Mouse (Mus musculus) liver, postnatal 0 days (tissue): Measurements from ENCODE around the gene Patl2.

ENCODE experiments used
- CTCF ChIP-seq: sonication (generic); IDR thresholded peaks from 2 replicates; pipeline ENCODE4 v1.5.1; 2016; ENCODE audit warnings: antibody characterized with exemption, low read depth
- EP300 ChIP-seq: IDR thresholded peaks from 2 replicates; pipeline ENCODE4 v1.6.1; 2016; ENCODE audit warnings: antibody characterized with exemption, low read depth, mild to moderate bottlenecking

DNA sequence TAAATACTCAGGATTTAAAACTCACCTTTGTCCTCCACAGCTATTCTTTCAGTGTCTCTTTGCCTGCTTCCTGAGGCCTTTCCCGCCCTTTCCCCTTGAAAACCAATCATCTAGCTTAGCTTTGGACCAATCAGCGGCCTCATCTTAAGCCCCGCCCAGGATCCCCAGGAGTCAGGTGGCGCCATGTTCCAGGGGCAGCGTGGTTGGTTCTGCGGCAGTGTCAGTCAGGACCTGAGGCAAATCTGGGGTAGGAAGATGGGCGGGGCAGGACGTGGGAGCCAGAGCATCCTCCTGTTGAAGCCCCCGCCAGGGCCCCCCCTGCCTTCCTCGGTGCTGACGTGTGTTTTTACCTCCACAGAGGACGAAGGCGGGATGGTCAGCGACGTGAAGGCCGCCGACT is at the start of gene Patl2, which contains the start of gene Terb2:
- TF ChIP-seq CTCF: no peak
- TF ChIP-seq EP300: no peak
